Mouse (Mus musculus) T-helper 17 cell (primary cell): ENCODE measurements around the gene Ranbp3l.

Experiments
- in situ Hi-C, 2 experiments: fragments of 300-600 bp; cut with MboI, MseI; formaldehyde crosslinking; loops; 1 replicate in 1 of 2; 2 replicates in 1 of 2; pipeline ENCODE4 v1.15.1; 2025; ENCODE audit warnings: high pct_unique_total_duplicates in 2 of 2

Gene Ranbp3l

DNA sequence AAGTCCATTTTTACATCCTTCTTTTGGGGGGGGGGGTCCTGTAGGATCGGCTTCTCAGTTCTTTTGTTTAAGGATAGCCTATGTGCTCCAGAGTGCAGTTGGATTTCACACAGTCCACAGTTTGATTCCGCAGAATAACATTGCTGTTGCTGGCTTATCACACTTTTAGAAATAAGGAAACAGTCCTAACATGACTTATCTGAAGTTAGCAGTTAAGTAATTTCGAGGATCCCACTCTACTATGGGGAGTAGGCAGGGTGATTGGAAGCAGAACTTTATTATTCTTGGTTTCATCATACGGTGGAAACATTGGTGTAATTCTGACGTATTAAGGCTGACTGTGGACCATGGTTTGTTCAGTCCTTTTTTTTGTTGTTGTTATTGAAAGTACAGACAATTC lies 122.9 kb downstream of the Ranbp3l start:
- in situ Hi-C loops: no loop called here

DNA sequence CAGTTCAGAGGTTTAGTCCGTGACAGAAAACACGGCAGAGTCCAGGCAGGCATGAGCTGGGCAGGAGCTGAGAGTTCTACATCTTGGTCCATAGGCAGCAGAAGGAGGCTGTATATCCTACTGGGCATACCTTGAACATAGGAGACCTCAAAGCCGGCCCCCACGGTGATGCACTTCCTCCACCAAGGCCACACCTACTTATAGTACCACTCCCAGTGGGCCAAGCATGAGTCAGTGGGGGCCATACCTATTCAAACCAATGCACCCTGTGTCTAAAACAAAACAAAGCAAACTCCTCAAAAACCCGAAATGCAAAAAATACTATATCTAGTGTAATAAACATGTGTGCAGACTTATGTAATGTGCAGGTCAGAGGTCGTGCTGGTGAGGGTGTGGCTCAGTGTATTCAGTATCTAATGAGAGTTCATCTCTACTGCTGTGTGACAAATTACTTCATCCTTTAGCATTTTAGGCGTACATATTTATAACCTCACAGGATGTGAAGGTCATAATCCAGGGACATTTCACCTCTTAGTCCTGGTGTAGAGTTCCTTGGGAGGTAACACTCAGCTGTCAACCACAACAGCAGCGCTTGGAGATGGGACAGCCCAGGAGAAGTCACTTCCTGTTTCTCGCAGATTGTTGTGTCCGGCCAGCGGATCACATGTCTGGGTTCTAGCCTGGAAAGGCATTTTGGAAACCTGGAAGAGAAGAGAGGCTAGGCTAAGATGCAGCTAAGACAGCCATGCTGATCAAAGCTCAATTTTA lies 126.0 kb downstream of the Ranbp3l start:
- in situ Hi-C loops: no loop called here

DNA sequence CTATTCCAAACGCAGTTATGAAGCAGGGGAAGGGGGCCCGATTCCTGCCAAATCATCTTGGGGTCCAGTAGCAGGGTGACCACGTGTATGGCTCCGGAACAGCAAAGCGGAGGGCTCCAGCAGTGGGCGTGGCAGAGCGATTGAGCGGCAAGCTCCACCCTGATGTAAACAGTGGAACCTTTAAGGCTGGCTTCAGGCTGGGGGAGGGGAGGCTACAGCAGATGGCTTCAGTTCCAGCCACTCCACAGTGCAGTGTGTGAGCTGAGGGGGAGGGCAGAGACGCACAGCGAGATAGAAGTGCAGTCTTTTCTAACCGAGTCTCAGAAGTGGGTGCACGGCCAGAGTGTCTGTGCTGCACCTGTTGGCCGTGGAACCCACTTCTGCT lies 126.6 kb downstream of the Ranbp3l start:
- in situ Hi-C loops: no loop called here

DNA sequence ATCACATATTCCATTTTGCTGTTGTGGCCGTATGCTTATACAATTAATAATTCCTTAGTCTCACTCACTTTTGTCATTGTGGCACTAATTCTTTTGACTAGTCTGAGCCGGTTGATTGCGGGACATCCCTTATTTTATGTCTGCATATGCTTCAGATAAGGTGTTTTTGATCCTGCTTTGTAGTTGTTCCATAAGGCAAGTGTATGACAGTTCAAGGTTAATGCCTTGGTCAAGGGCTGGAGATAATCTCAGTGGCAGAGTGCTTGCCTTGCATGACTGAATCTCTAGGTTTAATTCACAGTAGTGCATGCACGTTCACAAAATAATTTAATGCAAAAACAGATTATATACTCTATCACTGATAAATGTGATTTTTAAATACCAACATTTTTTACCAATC lies 129.1 kb downstream of the Ranbp3l start:
- in situ Hi-C loops: no loop called here

DNA sequence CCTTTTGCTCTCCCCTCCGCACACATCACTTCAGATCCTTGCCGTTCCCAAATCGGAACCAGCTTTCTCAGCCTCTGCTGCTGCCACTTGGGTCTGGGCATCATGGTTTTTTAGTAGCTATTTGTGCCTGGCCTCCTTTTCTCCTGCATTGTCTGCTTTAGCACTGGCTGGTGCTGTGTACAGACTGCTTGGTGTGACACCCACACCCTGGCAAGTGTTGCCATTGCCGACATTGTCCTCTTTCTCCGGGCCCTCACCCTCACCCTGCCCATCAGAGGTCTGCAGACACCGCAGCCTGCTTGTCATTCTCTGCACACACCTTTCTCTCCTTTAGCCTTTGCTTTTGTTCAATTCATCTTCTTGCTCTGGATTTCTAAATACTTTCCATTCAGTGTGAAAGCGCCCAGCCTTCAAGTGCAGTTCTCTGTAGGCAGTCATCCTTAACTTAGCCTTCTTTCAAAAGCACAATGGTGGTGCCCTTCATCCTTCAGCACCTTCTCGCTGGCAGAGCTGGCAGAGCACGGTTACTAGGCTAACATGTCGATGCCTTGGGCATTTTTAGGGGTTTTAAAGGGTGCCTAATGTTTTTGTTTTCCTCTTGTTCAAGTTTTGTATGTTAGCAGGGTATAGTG lies 132.8 kb downstream of the Ranbp3l start:
- in situ Hi-C loops: no loop called here

DNA sequence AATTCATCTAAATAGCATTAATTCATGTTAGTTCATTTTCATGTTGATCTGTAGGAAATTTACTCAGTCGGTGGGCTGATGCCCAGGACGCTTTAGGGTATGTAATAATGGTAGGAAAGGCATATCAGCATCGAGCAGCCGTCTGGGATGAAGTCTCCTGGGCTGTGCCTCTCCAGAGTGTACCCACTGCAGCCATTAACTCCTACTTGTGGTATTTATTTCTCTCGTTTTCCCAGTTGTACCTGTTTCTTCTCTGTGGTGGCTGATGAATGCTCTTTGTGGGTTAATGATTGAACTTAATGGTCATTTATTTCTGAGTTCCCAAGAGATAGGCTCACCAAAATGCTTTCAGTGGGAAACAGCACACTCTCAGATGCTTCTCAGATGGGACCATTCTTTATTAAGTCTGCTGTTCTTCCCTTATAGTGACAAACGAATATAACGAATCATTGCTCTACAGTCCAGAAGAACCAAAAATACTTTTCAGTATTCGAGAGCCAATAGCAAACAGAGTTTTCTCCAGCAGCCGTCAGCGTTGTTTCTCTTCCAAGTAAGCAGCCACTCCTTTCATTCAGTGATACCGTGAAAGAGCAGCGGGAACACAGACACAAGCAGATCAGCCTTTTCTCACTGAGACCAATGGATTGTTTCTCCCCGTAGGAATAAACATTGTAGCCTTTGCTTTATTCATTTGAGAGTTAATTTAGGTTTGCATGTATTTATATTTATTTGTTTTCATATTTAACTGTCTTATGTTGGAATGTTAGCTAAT lies 138.7 kb downstream of the Ranbp3l start:
- in situ Hi-C loops: no loop called here

DNA sequence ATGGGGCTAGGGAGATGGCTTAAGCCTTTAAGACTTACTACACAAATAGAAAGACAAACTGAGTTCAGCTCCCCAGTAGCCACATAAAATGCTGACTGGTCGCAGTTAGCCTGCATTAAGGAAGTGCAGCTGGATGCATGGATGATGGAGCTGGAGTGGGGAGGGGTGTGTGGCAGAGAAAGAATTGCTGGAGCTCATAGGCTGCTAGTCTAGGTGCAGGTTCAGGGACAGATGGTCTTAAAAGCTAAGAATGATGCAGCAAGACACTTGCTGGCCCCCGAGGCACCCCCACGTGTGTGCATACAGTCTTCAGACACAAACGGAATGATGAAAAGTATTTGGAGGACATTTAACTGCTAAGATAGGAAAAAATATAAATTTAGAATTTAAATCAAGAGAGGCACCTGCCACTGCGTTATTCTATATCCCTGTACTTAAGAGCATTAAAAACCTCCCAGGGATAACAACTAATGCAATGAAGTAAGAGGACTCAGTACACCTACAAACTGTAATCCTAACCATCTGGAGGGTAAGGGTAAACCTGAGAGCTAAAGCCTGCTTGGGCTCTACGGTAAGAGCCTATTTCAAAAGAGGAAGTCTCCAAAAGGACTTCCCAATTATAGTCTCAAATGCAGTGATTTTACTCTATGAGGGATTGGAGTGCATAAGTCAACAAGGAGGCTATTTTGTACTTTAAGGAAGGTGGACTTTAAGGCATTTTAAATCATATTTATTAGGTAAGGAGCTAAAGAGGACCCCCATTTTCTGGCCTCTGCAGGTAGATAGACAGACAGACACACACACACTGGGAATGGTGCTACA lies 143.0 kb downstream of the Ranbp3l start:
- in situ Hi-C loops: loop anchor here in 1 of 2 experiments (10.0 kb wide), 1 partner anchor 794 kb away; no protein-coding TSS in a partner anchor

DNA sequence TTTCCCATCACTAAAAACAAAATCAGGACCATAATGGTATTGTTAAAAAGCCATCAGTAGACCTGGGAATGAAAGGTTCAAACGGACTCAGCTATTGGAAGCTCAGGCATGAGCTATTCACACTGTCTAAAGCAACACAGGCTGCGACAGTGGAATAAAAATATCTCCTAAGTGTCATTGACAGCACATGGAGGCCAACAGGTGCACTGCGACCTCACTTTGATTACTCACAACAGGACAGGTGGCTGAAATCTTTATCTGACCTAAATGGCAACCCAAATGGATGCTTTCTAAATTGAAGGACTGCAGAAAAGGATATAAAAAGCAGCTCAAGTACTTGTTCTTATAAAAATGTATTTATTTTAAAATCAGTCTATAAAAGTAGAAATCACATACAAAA lies 143.9 kb downstream of the Ranbp3l start:
- in situ Hi-C loops: loop anchor here in 1 of 2 experiments (10.0 kb wide), 1 partner anchor 793 kb away; no protein-coding TSS in a partner anchor

DNA sequence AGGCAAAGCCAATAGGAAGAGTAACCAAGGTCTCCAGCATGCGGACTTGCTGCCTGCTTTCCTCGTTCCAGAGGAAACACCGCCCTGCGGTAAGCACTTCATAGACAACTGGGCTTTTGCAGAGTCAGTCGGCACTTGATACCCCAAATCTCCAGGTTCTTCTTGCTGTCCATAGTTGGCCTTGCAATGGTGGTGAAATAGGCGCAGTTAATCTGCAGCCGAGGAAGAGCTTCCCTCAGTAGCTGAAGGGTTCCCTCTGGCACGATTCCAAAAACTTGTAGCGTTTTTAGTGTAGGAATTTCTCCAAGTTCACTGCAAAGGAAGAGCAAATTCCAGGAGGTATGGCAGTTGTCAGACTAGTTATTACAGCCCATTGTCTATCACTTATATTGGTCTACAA lies 145.8 kb downstream of the Ranbp3l start:
- in situ Hi-C loops: loop anchor here in 1 of 2 experiments (10.0 kb wide), 1 partner anchor 791 kb away; no protein-coding TSS in a partner anchor

DNA sequence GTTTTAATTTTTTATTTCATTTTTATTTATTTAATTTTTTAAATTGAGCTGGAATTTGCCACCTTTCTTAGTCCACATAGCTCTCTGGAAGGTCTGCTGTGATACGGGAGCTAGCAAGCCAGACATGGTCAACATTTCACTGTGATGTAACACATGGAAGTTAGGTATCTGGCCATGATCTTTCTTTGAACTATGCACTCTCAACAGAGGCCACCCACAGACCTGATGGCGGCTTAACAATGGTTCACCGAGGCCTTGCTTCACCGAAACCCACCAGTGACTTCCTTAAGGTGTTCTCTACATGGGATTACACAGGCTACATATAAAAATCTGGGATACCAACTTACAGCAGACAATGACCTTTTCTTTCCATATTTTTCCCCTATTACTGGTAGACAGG lies 146.4 kb downstream of the Ranbp3l start:
- in situ Hi-C loops: loop anchor here in 1 of 2 experiments (10.0 kb wide), 1 partner anchor 791 kb away; no protein-coding TSS in a partner anchor

DNA sequence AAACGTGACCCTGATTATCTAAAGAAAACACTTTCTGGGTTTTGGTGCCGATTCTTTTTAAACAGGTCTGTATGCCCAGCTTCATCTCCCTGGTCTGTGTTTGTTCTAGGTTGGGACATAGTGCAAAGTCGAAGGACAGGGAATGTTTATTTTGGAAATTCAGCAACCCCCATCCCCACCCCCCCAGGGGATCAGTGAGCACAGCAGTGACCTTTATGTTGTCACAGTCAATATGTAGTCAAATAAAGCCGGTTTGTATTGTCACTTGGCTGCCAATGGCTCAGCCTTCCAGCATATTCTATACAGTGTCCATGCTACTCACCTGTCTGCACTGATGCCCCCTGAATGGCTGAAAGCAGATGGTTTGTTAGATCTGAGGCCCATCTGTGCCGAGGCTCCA lies 146.8 kb downstream of the Ranbp3l start:
- in situ Hi-C loops: loop anchor here in 1 of 2 experiments (10.0 kb wide), 1 partner anchor 790 kb away; no protein-coding TSS in a partner anchor
